Mouse (Mus musculus) ES-E14 (cell line): Measurements from ENCODE around the gene Ndufc1. TPM values are rescaled to one million over a fixed set of nuclear protein-coding genes. Genes with fewer than 3 reads are reported as not detected.
"Not testable (repeated sequence)": the region's sequence is repeated elsewhere in the genome, so short reads cannot be mapped to it uniquely, and the experiment has no call there.

Source experiments
- DNase-seq: peaks from one replicate; pipeline ENCODE4 v3.0.0-alpha.2; 2013; ENCODE audit warnings: low read depth, low spot score
- H3K27ac ChIP-seq: 2 replicates; pipeline ENCODE4 v1.5.1; 2012; ENCODE audit warnings: low read depth, mild to moderate bottlenecking, low read length, moderate library complexity, mixed read lengths; ENCODE audit not compliant: poor library complexity, insufficient read depth, severe bottlenecking
- H3K36me3 ChIP-seq: 2 replicates; pipeline ENCODE4 v1.6.1; 2012; ENCODE audit warnings: mild to moderate bottlenecking, low read length, moderate library complexity, mixed read lengths; ENCODE audit not compliant: control insufficient read depth, poor library complexity, insufficient read depth, severe bottlenecking
- H3K4me1 ChIP-seq, 2 experiments: fragments of 150-350 bp in 1 of 2; sonication (generic) in 1 of 2; 2 replicates each; pipeline ENCODE4 v1.6.1; 2012; ENCODE audit warnings: low read length in 2 of 2, mild to moderate bottlenecking in 1 of 2, mixed read lengths in 1 of 2; ENCODE audit not compliant: control insufficient read depth in 2 of 2, insufficient read depth in 2 of 2, poor library complexity in 1 of 2
- H3K4me3 ChIP-seq, 2 experiments: fragments of 150-350 bp in 1 of 2; sonication (generic) in 1 of 2; 2 replicates each; pipeline ENCODE4 v1.5.1; 2012; ENCODE audit warnings: low read length in 2 of 2, low read depth in 1 of 2, mild to moderate bottlenecking in 1 of 2, mixed read lengths in 1 of 2; ENCODE audit not compliant: insufficient read depth in 1 of 2, poor library complexity in 1 of 2, severe bottlenecking in 1 of 2
- H3K9ac ChIP-seq: 2 replicates; pipeline ENCODE4 v1.6.1; 2012; ENCODE audit warnings: low read depth, mild to moderate bottlenecking, low read length, mixed read lengths; ENCODE audit not compliant: poor library complexity, insufficient read depth, severe bottlenecking
- H3K9me3 ChIP-seq: fragments of 150-350 bp; sonication (generic); 2 replicates; pipeline ENCODE4 v1.6.1; 2012; ENCODE audit warnings: low read depth, mild to moderate bottlenecking, low read length; ENCODE audit not compliant: control insufficient read depth, insufficient read depth
- CHD2 ChIP-seq: IDR thresholded peaks from 2 replicates; pipeline ENCODE4 v1.6.1; 2014; ENCODE audit warnings: mild to moderate bottlenecking, low read depth, low read length, inconsistent platforms
- HCFC1 ChIP-seq: IDR thresholded peaks from 2 replicates; pipeline ENCODE4 v1.6.1; 2012; ENCODE audit warnings: low read length, inconsistent platforms, borderline replicate concordance; ENCODE audit not compliant: insufficient read depth
- MAFK ChIP-seq: IDR thresholded peaks from 2 replicates; pipeline ENCODE4 v1.6.1; 2014; ENCODE audit warnings: mild to moderate bottlenecking, low read depth, low read length, inconsistent platforms; ENCODE audit not compliant: insufficient read depth
- ZC3H11A ChIP-seq: IDR thresholded peaks from 2 replicates; pipeline ENCODE4 v1.6.1; 2012; ENCODE audit warnings: low read depth, mild to moderate bottlenecking, inconsistent platforms, low read length, borderline replicate concordance
- ZNF384 ChIP-seq: IDR thresholded peaks from 2 replicates; pipeline ENCODE4 v1.6.1; 2012; ENCODE audit warnings: low read depth, low read length, inconsistent platforms
- in situ Hi-C, 2 experiments: fragments of 600-800 bp; cut with MboI; formaldehyde crosslinking; loops; one replicate each; pipeline ENCODE4 v1.15.1; 2025; ENCODE audit warnings: low sequenced_read_pairs in 2 of 2, inconsistent platforms in 1 of 2; ENCODE audit not compliant: unreplicated experiment in 2 of 2
- total RNA-seq: library from RNA; depleted of rRNA; stranded (reverse); fragments of 300-350 nt; gene quantifications from 2 replicates; pipeline ENCODE4 v1.2.3, GENCODE M21; 2012; rRNA removed

The Ndufc1 gene
- 152 and 231 TPM in 2 replicates for total RNA-seq

DNA sequence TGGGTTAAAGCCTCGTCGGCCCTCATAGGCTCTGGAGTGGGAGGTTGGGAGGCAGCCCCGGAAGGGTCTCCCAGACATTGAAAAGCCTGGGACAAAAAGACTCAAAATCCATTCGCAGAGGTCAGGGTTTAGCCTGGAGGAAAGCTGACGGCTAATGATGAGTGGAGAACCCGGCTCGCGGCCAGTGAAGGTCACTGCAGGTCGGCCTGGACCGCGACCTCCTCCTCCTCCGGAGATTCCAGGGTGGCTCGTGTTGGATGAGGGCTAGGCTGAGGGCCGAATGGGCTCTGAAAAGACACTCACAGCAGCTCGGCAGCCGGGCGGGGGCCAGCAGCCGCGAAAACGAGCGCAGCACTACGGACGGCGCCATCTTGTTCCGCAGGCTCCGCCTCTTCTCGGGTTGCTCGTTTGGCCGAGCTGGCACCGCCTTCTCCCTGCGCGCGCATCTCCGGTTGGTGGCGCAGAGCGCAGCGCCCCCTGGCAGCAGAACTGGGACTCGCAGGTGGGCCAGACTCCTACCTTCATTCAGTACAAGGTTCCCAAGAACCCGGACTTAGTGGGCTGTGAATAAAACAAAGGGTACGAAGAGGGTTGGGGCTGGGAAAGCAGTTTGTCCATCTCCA is at the start of gene Ndufc1:
Gene Ndufc1 (minus strand): TSS at position 428 of the 623 bp plus-strand sequence.
- peak; percentile 92 for DNase-seq
- Histone ChIP-seq H3K4me1 (peaks cover 1 to 5% of the 10 kb centered on the region in 2 experiments; a peak in 2 of 4 replicates), H3K36me3 (peaks cover 8% of the 10 kb centered on the region), H3K9ac (peak within 1 kb of the TSS; percentile 92), H3K4me3 (peak within 1 kb of the TSS; percentile 87 to 97), H3K9me3 (no peaks in the 10 kb centered on the region), H3K27ac (peak within 1 kb of the TSS; percentile 86)
- TF ChIP-seq ZNF384 (no peak), HCFC1 (peak; percentile 67; the same call in 1 of the 2 replicates), ZC3H11A (no peak), MAFK (no peak), CHD2 (no peak)
- in situ Hi-C loops, result no loop called here

DNA sequence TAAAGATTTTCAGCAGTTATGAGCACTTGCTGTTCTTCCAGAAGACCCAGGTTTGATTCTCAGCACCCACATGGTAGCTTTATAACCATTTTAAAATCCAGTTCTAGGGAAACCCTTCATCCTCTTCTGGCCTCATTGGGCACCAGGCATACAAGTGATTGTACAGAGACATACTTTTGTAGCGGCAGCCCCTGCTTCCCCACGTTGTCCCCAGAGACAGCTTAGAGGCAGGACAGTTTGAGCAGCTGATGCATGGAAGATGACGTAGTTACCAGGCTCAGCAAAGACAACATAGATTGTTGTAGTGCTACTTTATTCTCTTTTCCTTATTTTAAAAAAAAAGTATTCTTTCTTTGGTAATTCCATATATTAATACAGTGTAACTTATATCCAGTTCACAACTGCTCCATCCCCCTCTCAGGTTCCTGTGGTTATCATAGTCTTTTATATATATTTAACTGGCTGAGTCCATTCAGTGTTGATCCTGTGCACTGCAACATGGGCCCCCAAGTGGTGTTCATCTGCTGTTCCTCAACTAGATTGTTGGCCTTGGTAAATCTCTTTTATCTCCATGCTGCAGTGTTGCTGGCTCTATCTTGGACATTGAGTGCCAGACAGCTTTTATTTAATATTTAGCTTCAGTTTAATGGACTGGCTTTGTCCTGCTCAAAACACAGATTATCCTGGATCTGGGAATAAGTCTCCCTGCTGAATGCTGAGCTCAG is 26.2 kb upstream of the Ndufc1 start:
- TF ChIP-seq MAFK (no peak), CHD2 (no peak), HCFC1 (no peak), ZNF384 (no peak), ZC3H11A (no peak)
- DNase-seq, result no peak
- in situ Hi-C loops, result no loop called here
- Histone ChIP-seq H3K4me3 (no peak overlapping the region), H3K9ac (no peak overlapping the region), H3K4me1 (no peaks in the 10 kb centered on the region), H3K27ac (no peak overlapping the region), H3K36me3 (peaks cover 2% of the 10 kb centered on the region), H3K9me3 (no peaks in the 10 kb centered on the region)

DNA sequence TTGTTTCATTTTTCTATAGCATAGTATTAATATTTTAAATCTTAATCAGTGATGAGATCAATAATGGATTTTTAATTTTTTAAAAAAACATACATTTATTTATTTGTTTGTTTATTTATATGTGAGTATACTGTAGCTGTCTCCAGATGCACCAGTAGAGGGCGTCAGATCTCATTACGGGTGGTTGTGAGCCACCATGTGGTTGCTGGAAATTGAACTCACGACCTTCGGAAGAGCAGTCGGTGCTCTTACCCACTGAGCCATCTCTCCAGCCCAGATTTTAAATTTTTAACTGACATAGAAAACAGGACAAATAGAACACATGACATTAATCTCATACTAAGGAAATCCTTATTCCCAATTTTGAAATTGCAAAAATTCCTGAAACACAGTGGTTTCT is 25.6 kb upstream of the Ndufc1 start:
- H3K4me3 ChIP-seq, H3K27ac ChIP-seq, DNase-seq, H3K4me1 ChIP-seq, H3K36me3 ChIP-seq, H3K9ac ChIP-seq, H3K9me3 ChIP-seq, in situ Hi-C loops: not testable (repeated sequence)

DNA sequence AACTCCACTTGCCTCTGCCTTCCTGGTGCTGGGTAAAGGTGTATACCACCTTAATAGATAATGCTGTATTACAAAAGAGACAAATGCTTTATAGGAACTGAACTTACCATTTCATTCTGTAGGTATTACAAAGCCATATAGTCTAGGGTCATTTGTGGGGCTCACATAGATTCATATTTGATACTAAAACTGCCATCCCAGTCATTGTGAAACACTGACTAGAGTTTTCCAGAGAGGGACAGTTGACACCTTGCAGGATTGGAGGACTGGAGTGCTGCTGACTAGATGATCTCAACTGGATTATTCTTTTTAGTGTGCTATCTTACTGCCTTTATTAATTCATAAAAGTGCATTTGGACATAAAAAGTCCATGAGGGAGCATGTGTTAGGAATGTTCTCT is 16.6 kb upstream of the Ndufc1 start:
- in situ Hi-C loops, result no loop called here
- TF ChIP-seq ZNF384 (no peak), ZC3H11A (no peak), CHD2 (no peak), HCFC1 (no peak), MAFK (no peak)

DNA sequence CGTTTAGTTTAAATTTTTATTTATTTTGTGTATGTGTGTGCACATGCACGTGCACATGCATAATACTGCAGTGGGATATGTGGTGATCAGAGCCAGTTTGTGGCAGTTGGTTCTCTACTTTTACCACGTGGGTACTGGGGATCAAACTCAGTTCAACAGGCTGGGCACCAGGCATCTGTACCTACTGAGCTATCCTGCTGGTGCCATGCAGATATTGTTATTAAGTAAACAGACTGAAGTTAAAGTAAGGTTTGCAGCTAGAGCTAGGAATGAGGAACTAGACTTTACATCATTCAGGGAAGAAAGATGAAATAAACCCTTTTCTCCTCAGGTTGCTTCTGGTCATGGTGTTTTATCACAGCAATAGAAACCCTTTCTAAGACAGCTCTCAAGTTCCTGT is 13.1 kb upstream of the Ndufc1 start:
- TF ChIP-seq CHD2 (no peak), HCFC1 (no peak), MAFK (no peak), ZNF384 (no peak), ZC3H11A (no peak)
- in situ Hi-C loops, result no loop called here
- H3K9me3 ChIP-seq, result no peaks in the 10 kb centered on the region
- no peak overlapping the region for H3K4me3 ChIP-seq
- DNase-seq, result no peak
- no peak overlapping the region for H3K27ac ChIP-seq
- H3K4me1 ChIP-seq, result peaks cover 0 to 7% of the 10 kb centered on the region in 2 experiments; a peak in 3 of 4 replicates
- H3K9ac ChIP-seq, result no peak overlapping the region
- H3K36me3 ChIP-seq, result no peaks in the 10 kb centered on the region; the same call in 1 of the 2 replicates

More for the DNA sequence above, 16.6 kb upstream of the Ndufc1 start:
- H3K9ac ChIP-seq, result no peak overlapping the region
- peaks cover 2 to 3% of the 10 kb centered on the region in 2 experiments; a peak in 3 of 4 replicates for H3K4me1 ChIP-seq
- H3K9me3 ChIP-seq, result no peaks in the 10 kb centered on the region
- H3K4me3 ChIP-seq, result no peak overlapping the region
- no peak overlapping the region for H3K27ac ChIP-seq
- no peaks in the 10 kb centered on the region for H3K36me3 ChIP-seq
- DNase-seq, result no peak
